Mouse (Mus musculus) embryonic fibroblast, embryonic 13.5 days (primary cell): ENCODE results near the gene Gm44790. TPM values are rescaled to one million over a fixed set of nuclear protein-coding genes. Genes with fewer than 3 reads are reported as not detected.

Source experiments
- H3K27ac ChIP-seq: 2 replicates; pipeline ENCODE4 v1.5.1; 2012; ENCODE audit warnings: low read length, control low read depth, inconsistent platforms; ENCODE audit not compliant: insufficient read depth
- H3K4me1 ChIP-seq: 2 replicates; pipeline ENCODE4 v1.6.1; 2011; ENCODE audit warnings: low read length; ENCODE audit not compliant: control insufficient read depth, insufficient read depth
- H3K4me3 ChIP-seq: 2 replicates; pipeline ENCODE4 v1.5.1; 2011; ENCODE audit warnings: mild to moderate bottlenecking, control low read depth, low read length; ENCODE audit not compliant: insufficient read depth
- CTCF ChIP-seq: IDR thresholded peaks from 2 replicates; pipeline ENCODE4 v1.5.1; 2011; ENCODE audit warnings: mild to moderate bottlenecking, control low read depth, low read length, moderate library complexity, borderline replicate concordance; ENCODE audit not compliant: insufficient read depth
- POLR2A ChIP-seq: IDR thresholded peaks from 2 replicates; pipeline ENCODE4 v1.6.1; 2011; ENCODE audit warnings: low read depth, mild to moderate bottlenecking, control low read depth, low read length, moderate library complexity
- polyA plus RNA-seq: library from polyadenylated mRNA; stranded (reverse); fragments of >200 nt; gene quantifications from 2 replicates; pipeline ENCODE4 v1.2.4, GENCODE M21; 2011; ENCODE audit warnings: low read depth; ENCODE audit not compliant: missing spikeins, insufficient read length

The Gm44790 gene
- polyA plus RNA-seq, 1 experiment = not detected

GRCm38 (mm10) chr6:86393187-86393586, 33.3 kb upstream of the Gm44790 start:
- no peak overlapping the region for H3K27ac ChIP-seq
- TF ChIP-seq CTCF = no peak
- no peak for TF ChIP-seq POLR2A
- H3K4me1 ChIP-seq = peaks cover 9% of the 10 kb centered on the region
- H3K4me3 ChIP-seq = no peak overlapping the region

GRCm38 (mm10) chr6:86394078-86394720, 32.3 kb upstream of the Gm44790 start:
- TF ChIP-seq POLR2A (no peak), CTCF (no peak)
- no peak overlapping the region for H3K4me3 ChIP-seq
- no peak overlapping the region for H3K27ac ChIP-seq
- peaks cover 9% of the 10 kb centered on the region for H3K4me1 ChIP-seq

GRCm38 (mm10) chr6:86395021-86395420, 31.4 kb upstream of the Gm44790 start:
- H3K4me3 ChIP-seq = no peak overlapping the region; the same call in 1 of the 2 replicates
- TF ChIP-seq CTCF = no peak
- no peak for TF ChIP-seq POLR2A
- H3K27ac ChIP-seq = no peak overlapping the region
- H3K4me1 ChIP-seq = peaks cover 9% of the 10 kb centered on the region

- Histone ChIP-seq H3K4me3 (peak overlapping the region; percentile 77), H3K27ac (no peak overlapping the region), H3K4me1 (peaks cover 9% of the 10 kb centered on the region)
- TF ChIP-seq CTCF (no peak), POLR2A (no peak)
These were observed 30.5 kb upstream of the Gm44790 start for GRCm38 (mm10) chr6:86395969-86396368.

GRCm38 (mm10) chr6:86396581-86397256, 29.7 kb upstream of the Gm44790 start, which contains the start of gene Pcyox1:
Gene Pcyox1, minus strand, starts transcription at chr6:86397154.
- Histone ChIP-seq H3K4me3 (peak within 1 kb of the TSS; percentile 77), H3K4me1 (peaks cover 9% of the 10 kb centered on the region), H3K27ac (peak within 1 kb of the TSS; percentile 22)
- TF ChIP-seq CTCF = no peak
- TF ChIP-seq POLR2A = peak; percentile 98

GRCm38 (mm10) chr6:86397257-86397980, 29.0 kb upstream of the Gm44790 start:
- TF ChIP-seq CTCF = no peak
- TF ChIP-seq POLR2A = no peak; the same call in 1 of the 2 replicates
- Histone ChIP-seq H3K4me1 (peaks cover 9% of the 10 kb centered on the region), H3K27ac (peak overlapping the region; percentile 22), H3K4me3 (peak overlapping the region; percentile 47)

- Histone ChIP-seq H3K4me3 (no peak overlapping the region), H3K27ac (no peak overlapping the region), H3K4me1 (peaks cover 9% of the 10 kb centered on the region)
- TF ChIP-seq POLR2A (no peak), CTCF (no peak)
These were observed 27.5 kb upstream of the Gm44790 start for GRCm38 (mm10) chr6:86398986-86399385.

GRCm38 (mm10) chr6:86399995-86400394, 26.5 kb upstream of the Gm44790 start:
- Histone ChIP-seq H3K4me1 (peaks cover 9% of the 10 kb centered on the region), H3K4me3 (no peak overlapping the region), H3K27ac (no peak overlapping the region)
- TF ChIP-seq POLR2A (no peak), CTCF (no peak)

- Histone ChIP-seq H3K4me1 (peaks cover 6% of the 10 kb centered on the region; the same call in 1 of the 2 replicates), H3K27ac (no peak overlapping the region), H3K4me3 (peak overlapping the region; percentile 28)
- TF ChIP-seq POLR2A (no peak), CTCF (no peak)
These were observed 25.5 kb upstream of the Gm44790 start for GRCm38 (mm10) chr6:86400972-86401371.
